In the genomic region with DNA sequence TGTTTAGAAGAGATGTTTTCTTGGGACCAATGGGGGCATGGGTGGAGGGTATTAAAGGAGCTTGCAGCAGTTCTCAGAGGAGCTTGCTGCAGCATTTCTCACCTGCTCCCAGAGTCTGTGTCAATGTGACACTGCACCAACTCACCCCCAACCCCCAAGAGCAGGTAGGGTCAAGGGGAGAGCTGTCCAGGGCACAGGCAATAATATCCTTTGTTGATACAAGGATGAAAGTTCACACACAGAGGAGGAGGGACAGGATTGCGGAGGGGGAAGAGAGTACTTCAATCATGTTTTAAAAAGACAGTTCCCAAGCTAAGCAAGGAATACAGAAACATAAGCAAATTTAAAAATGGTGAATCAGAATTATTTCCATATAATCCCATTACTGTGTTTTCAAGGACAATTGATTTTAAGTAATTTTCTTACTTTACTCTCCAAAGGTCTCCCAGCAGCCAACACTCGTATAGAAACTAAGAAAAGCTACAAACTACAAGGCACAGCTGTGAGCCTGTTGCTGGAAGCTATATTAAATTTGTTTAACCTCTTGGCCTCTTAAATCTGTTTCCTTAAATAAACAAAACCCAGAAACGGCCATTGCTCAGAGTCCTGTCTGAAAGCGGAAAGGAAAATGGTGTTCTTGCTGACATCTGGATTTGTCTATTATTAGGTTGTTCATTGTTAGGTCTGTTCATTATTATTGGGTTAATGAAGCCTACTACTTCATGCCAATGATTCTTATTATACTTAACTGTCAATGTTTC, we compare ENCODE assay signal across 13 mouse cellular contexts. TPM values are rescaled to one million over a fixed set of nuclear protein-coding genes. Genes with fewer than 3 reads are reported as not detected.
DNase-seq lines count a peak whose midpoint lies in the region; ATAC-seq lines count a peak whose summit lies in the region.
"Had no signal": no experiment of that assay in that cellular context is flagged by ENCODE, and none has a peak within 500 bp of the region (broad histone marks: within the 10 kb centered on the region; RNA-seq: fewer than 3 reads in every experiment).

No protein-coding gene starts in this region.

- WGBS in embryonic facial prominence, embryonic 10.5 days = 11% methylated on average over 4 of the region's 4 CpGs
- 17% methylated on average over 4 of the region's 4 CpGs for WGBS in limb, embryonic 13.5 days
- 9% methylated on average over 4 of the region's 4 CpGs for WGBS in stomach, embryonic 14.5 days
- 35% methylated on average over 4 of the region's 4 CpGs for WGBS in forebrain, embryonic 14.5 days
- WGBS in hindbrain, embryonic 14.5 days = 44% methylated on average over 4 of the region's 4 CpGs

- DNase-seq in kidney, postnatal 14 days = peak; percentile 4
- no peak for DNase-seq in kidney, postnatal 4 days
- DNase-seq in embryonic facial prominence, embryonic 10.5 days (ENCODE audit: low spot score) = peak; percentile 23
- no peak for DNase-seq in layer of hippocampus, adult 9-11 months
- DNase-seq in forebrain, embryonic 14.5 days (ENCODE audit: low spot score) = no peak
- no peak for DNase-seq in hindbrain, embryonic 14.5 days (ENCODE audit: low spot score)
- DNase-seq: adrenal gland, postnatal 25 days; thymus, postnatal 25 days had no signal

- no peak overlapping the region for H3K4me3 ChIP-seq in embryonic facial prominence, embryonic 10.5 days
- no peak overlapping the region for H3K4me3 ChIP-seq in limb, embryonic 13.5 days
- H3K4me3 ChIP-seq in stomach, embryonic 14.5 days (ENCODE audit: low read depth, low read length) = no peak overlapping the region
- H3K4me3 ChIP-seq in forebrain, embryonic 14.5 days (ENCODE audit: low read depth, low read length) = no peak overlapping the region
- H3K4me3 ChIP-seq in hindbrain, embryonic 14.5 days (replicated peaks; ENCODE audit: low read length) = no peak overlapping the region
- H3K4me3 ChIP-seq: embryonic facial prominence, embryonic 13.5 days; hindbrain, embryonic 12.5 days had no signal

- no peak overlapping the region for H3K27ac ChIP-seq in embryonic facial prominence, embryonic 10.5 days (replicated peaks)
- no peak overlapping the region for H3K27ac ChIP-seq in limb, embryonic 13.5 days
- H3K27ac ChIP-seq in stomach, embryonic 14.5 days (ENCODE audit: low read length) = no peak overlapping the region; the same call in 1 of the 2 replicates
- H3K27ac ChIP-seq in forebrain, embryonic 14.5 days (ENCODE audit: low read depth, low read length) = no peak overlapping the region
- H3K27ac ChIP-seq in hindbrain, embryonic 14.5 days = no peak overlapping the region
- H3K27ac ChIP-seq: embryonic facial prominence, embryonic 13.5 days; hindbrain, embryonic 12.5 days; macrophage had no signal

- no peak overlapping the region for H3K4me2 ChIP-seq in limb, embryonic 13.5 days (replicated peaks)
- no peak overlapping the region for H3K4me2 ChIP-seq in stomach, embryonic 14.5 days (replicated peaks; ENCODE audit: low read depth, low read length)
- H3K4me2 ChIP-seq in forebrain, embryonic 14.5 days (ENCODE audit: low read length) = no peak overlapping the region
- H3K4me2 ChIP-seq in hindbrain, embryonic 14.5 days (replicated peaks) = no peak overlapping the region
- H3K4me2 ChIP-seq: embryonic facial prominence, embryonic 13.5 days; hindbrain, embryonic 12.5 days had no signal

- H3K36me3 ChIP-seq in embryonic facial prominence, embryonic 10.5 days (replicated peaks) = no peaks in the 10 kb centered on the region
- H3K36me3 ChIP-seq in limb, embryonic 13.5 days = no peaks in the 10 kb centered on the region
- H3K36me3 ChIP-seq in stomach, embryonic 14.5 days (ENCODE audit: control insufficient read depth, insufficient read depth, low read length) = no peaks in the 10 kb centered on the region
- H3K36me3 ChIP-seq in forebrain, embryonic 14.5 days (ENCODE audit: control insufficient read depth, insufficient read depth, low read length) = no peaks in the 10 kb centered on the region
- H3K36me3 ChIP-seq in hindbrain, embryonic 14.5 days (replicated peaks; ENCODE audit: control insufficient read depth, insufficient read depth) = no peaks in the 10 kb centered on the region
- H3K36me3 ChIP-seq: embryonic facial prominence, embryonic 13.5 days; hindbrain, embryonic 12.5 days had no signal

- peaks cover 27% of the 10 kb centered on the region for H3K4me1 ChIP-seq in embryonic facial prominence, embryonic 10.5 days
- peaks cover 17% of the 10 kb centered on the region for H3K4me1 ChIP-seq in limb, embryonic 13.5 days
- H3K4me1 ChIP-seq in stomach, embryonic 14.5 days (ENCODE audit: control insufficient read depth, insufficient read depth, low read length) = peaks cover 17% of the 10 kb centered on the region; the same call in 1 of the 2 replicates
- H3K4me1 ChIP-seq in forebrain, embryonic 14.5 days (ENCODE audit: control insufficient read depth, insufficient read depth, low read length) = peaks cover 7% of the 10 kb centered on the region; the same call in 1 of the 2 replicates
- no peaks in the 10 kb centered on the region; the same call in 1 of the 2 replicates for H3K4me1 ChIP-seq in hindbrain, embryonic 14.5 days (replicated peaks; ENCODE audit: control insufficient read depth, insufficient read depth, low read length)
- H3K4me1 ChIP-seq: embryonic facial prominence, embryonic 13.5 days had no signal

- H3K9ac ChIP-seq in limb, embryonic 13.5 days = no peak overlapping the region
- H3K9ac ChIP-seq in stomach, embryonic 14.5 days (replicated peaks; ENCODE audit: low read depth, low read length) = no peak overlapping the region
- no peak overlapping the region for H3K9ac ChIP-seq in forebrain, embryonic 14.5 days (ENCODE audit: low read length)
- no peak overlapping the region for H3K9ac ChIP-seq in hindbrain, embryonic 14.5 days
- H3K9ac ChIP-seq: embryonic facial prominence, embryonic 13.5 days; hindbrain, embryonic 12.5 days had no signal

- H3K27me3 ChIP-seq in embryonic facial prominence, embryonic 10.5 days (replicated peaks; ENCODE audit: low read depth, poor library complexity, severe bottlenecking) = peaks cover 75% of the 10 kb centered on the region
- peaks cover 3% of the 10 kb centered on the region; the same call in 1 of the 2 replicates for H3K27me3 ChIP-seq in limb, embryonic 13.5 days
- H3K27me3 ChIP-seq in stomach, embryonic 14.5 days (ENCODE audit: control insufficient read depth, insufficient read depth, low read length) = no peaks in the 10 kb centered on the region
- 0 out of 2 replicates have a peak, but pooled peaks cover 5% of the 10 kb centered on the region for H3K27me3 ChIP-seq in forebrain, embryonic 14.5 days (replicated peaks; ENCODE audit: control insufficient read depth, insufficient read depth, low read length)
- peaks cover 16% of the 10 kb centered on the region; the same call in 1 of the 2 replicates for H3K27me3 ChIP-seq in hindbrain, embryonic 14.5 days (ENCODE audit: control insufficient read depth, insufficient read depth, low read length)

- no peaks in the 10 kb centered on the region for H3K9me3 ChIP-seq in embryonic facial prominence, embryonic 10.5 days
- no peaks in the 10 kb centered on the region for H3K9me3 ChIP-seq in limb, embryonic 13.5 days
- H3K9me3 ChIP-seq in stomach, embryonic 14.5 days (ENCODE audit: control insufficient read depth, low read depth, low read length) = no peaks in the 10 kb centered on the region
- no peaks in the 10 kb centered on the region for H3K9me3 ChIP-seq in forebrain, embryonic 14.5 days (replicated peaks; ENCODE audit: control insufficient read depth, low read length)
- no peaks in the 10 kb centered on the region for H3K9me3 ChIP-seq in hindbrain, embryonic 14.5 days (ENCODE audit: control insufficient read depth, low read length)
- H3K9me3 ChIP-seq: embryonic facial prominence, embryonic 13.5 days; hindbrain, embryonic 12.5 days had no signal

- ATAC-seq in limb, embryonic 13.5 days (ENCODE audit: low FRiP score, low read depth) = peak; percentile 34; the same call in 1 of the 2 replicates
- peak; percentile 66; the same call in 1 of the 2 replicates for ATAC-seq in stomach, embryonic 14.5 days (ENCODE audit: insufficient number of reproducible peaks, insufficient read depth, low FRiP score, low read depth)
- ATAC-seq in forebrain, embryonic 14.5 days = no peak
- ATAC-seq in hindbrain, embryonic 14.5 days (ENCODE audit: low FRiP score) = no peak

RNA-seq across cellular contexts. Expression of gene Dnah11, which starts 12.5 kb away (rescaled TPM):
- 0.10 and 0.17 TPM in 2 replicates for polyA plus RNA-seq in embryonic facial prominence, embryonic 10.5 days (2016; fragmentation: Nextera tagmentation; extraction: Ambion mirVana)
- polyA plus RNA-seq in limb, embryonic 13.5 days (2015; fragmentation: Nextera tagmentation; extraction: Ambion mirVana) = 0.11 TPM in 2 replicates
- polyA plus RNA-seq in stomach, embryonic 14.5 days (2014; fragmentation: Nextera tagmentation; extraction: Ambion mirVana) = 0.29 and 0.55 TPM in 2 replicates
- 0.11 and 0.15 TPM in 2 replicates for polyA plus RNA-seq in forebrain, embryonic 14.5 days (2014; fragmentation: Nextera tagmentation; extraction: Ambion mirVana)
- polyA plus RNA-seq in hindbrain, embryonic 14.5 days (2014; fragmentation: Nextera tagmentation; extraction: Ambion mirVana) = 0.33 and 0.74 TPM in 2 replicates

Comparison
In these comparisons a context has a peak if more than half of its experiments do, and no peak if none do; other contexts are left out.
1. DNase-seq: peak in kidney, postnatal 14 days (single experiment) and embryonic facial prominence, embryonic 10.5 days (single experiment); none in kidney, postnatal 4 days (0 of 2), layer of hippocampus, adult 9-11 months (single experiment), forebrain, embryonic 14.5 days (single experiment) and hindbrain, embryonic 14.5 days (single experiment).
2. ATAC-seq: peak in limb, embryonic 13.5 days (single experiment) and stomach, embryonic 14.5 days (single experiment); none in forebrain, embryonic 14.5 days (single experiment) and hindbrain, embryonic 14.5 days (single experiment).